Mouse (Mus musculus) left cerebral cortex, adult 9 months (tissue): ENCODE data around the gene Tnfsf13.
A peak's percentile ranks its signal among the peaks of the same experiment; 100 is the strongest.
"Not testable (repeated sequence)": the region's sequence is repeated elsewhere in the genome, so short reads cannot be mapped to it uniquely, and the experiment has no call there.

Experiments used
- DNase-seq, 2 experiments: peaks; one replicate each; pipeline ENCODE4 v3.0.0; 2022; ENCODE audit warnings: low spot score in 2 of 2

The Tnfsf13 gene

DNA sequence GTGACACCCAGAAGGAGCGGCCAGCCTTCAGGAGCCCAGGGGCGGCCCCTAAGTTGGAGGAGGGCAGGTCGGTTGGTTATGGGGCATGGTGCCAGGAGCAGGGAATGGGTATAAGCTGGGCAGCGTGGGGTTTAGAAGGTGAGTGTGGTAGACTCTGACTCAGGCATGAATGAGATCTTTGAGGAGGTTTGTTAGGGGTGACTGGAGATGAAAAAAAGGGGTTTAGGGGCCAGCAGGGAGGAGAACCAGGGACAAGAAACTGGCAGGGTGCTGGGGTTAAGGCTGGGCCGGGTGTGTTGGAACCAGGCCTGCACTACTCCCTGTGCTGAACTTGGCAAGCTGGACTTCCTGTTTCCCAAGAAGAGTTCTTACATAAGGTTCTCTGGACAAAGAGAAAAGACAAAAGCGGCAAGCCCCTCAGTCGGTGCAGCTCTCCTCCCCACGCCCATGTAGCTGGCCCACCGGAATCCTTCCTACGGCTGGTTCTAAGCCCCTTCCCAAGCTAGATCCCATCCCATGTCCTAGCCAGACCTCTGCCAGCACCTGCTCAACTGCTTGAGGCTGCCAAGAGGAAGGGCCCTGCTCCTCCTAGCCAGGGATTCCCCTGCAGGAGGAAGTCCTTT lies at the start of gene Tnfsf13:
Tnfsf13 (minus strand) TSS at position 259 of the 623 bp plus-strand sequence.
- DNase-seq: peak in 1 of 2 experiments; percentile 60

DNA sequence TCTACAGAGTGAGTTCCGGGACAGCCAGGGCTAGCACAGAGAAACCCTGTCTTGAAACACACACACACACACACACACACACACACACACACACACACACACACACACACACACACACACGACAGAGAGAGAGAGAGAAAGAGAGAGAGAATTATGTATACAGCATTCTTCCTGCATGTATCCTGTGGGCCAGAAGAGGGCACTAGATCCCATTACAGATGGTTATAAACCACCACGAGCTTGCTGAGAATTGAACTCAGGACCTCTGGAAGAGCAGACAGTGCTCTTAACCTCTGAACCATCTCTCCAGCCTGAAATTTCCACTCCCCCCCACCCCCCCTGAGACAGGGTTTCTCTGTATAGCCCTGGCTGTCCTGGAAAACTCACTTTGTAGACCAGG lies 45.8 kb upstream of the Tnfsf13 start:
- not testable (repeated sequence) for DNase-seq

DNA sequence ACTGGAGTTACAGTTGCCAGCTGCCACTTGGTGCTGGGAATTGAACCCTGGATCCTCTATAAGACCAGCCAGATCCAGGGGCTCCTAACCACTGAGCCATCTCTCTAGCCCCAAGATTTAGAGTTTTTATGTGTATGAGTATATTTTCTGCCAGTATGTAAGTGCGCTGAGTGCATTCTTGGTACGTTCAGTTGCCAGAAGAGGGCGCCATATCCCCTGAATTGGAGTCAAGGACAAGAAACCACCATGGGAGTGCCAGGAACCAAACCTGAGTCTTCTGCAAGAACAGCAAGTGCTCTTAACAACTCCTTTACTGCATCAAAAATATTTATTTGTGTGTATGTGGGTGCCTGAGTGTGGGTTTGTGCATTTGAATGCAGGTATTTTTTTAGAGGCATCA lies 43.5 kb upstream of the Tnfsf13 start:
- DNase-seq: peak in 1 of 2 experiments; percentile 37

DNA sequence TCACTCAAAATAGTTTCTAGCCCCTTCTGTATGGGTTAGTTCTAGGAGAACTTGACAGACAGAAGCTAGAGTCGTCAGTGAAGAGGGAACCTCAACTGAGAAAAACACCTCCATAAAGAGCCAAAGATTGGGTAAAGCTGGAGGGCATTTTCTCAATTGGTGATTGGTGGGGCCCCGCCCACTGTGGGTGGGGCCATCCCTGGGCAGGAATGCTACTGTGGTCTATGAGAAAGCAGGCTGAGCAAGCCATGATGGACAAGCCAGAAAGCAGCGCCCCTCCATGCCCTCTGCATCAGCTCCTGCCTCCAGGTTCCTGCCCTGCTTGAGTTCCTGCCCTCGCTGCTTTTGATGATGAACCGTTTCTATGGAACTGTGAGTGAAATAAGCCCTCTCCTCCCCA lies 40.4 kb upstream of the Tnfsf13 start:
- no peak for DNase-seq

DNA sequence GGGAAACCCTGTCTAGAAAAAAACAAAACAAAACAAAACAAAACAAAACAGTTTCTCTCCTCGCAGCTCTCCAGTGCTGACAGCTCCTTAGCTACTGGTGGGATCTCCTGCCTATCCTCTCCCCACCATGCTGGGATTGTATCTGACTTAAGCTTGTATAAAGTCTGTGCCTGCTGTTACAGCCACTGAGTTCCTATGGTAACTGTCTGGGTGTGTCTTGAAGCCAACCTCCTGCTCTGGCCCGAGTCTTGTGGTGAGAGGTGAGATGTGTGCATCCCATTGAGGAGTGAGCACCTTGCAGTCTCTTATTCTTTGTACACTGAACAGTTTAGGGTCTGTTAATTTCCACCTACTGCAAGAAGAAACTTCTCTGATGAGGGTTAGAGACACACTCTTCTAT lies 37.5 kb upstream of the Tnfsf13 start:
- DNase-seq: no peak

DNA sequence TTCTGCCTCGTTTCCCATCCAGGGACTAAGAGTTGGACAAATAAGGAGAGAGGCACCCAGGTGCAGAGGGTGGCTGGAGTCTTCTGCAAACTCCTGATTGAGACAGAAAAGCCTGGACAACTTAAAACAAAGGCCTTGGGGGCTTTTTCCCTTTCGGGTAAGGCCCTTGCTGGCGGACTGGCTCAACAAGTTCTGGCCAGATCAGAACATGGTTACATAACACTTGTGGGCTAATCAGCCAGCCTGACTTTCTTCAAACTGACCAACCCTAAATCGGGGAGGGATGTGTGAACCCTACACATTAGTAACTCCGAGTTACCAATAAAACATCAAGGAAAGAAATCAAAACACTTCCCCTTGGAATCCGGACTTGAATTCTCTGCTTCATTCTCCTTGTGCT lies 35.3 kb upstream of the Tnfsf13 start:
- no peak for DNase-seq

DNA sequence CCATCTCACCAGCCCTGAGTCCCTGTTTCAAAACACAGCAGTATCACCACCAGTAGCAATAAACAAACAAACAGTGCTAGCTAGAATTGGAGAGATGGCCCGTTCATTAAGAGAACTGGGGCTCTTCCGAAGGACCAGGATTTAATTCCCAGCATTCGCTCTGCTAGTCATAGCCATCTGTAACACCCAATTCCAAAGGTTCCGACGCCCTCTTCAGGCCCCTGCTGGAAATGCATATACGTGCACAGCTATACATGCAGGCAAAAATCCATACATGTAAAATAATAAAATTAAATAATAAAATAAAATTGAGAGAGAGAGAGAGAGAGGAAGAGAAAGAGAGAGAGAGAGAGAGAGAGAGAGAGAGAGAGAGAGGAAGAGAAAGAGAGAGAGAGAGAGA lies 33.8 kb upstream of the Tnfsf13 start:
- DNase-seq: no peak

DNA sequence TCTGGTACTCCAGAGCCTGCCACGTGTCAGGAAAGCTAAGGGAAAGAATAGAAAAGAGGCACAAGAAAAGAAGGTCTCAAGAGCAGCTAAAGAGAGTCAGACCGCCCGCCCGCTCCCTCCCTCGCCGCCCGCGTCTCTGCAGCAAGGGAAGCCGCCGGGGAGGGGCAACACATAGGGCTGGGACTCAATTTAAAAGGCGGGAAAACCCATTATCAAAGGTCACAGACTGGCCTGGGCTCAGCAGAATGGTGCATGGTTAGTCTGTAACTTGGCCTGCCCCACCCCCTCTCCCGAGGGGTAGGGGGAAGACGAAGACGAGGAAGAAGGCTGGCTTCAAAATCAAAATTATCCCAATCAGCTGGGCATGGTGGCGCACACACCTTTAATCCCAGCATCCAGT lies 33.1 kb upstream of the Tnfsf13 start:
- DNase-seq: no peak

DNA sequence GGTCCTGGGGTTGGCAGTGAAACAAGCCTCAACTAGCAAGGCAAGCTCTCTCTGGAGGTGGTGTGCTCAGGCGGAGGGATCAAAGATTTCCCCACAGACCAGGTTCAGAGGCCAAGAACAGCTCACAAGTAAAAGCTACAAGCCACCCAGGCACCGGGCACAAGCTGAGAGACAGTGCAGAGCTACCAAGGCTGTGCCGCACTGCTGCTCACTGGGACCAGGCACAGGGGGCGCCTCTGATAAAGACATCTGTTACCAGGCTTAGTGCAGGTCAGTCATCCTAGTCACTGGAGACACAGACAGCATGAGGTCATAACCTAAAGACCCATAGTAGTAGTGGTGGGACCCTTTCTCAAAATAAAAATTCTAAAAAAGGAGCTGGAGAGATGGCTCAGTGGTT lies 31.4 kb upstream of the Tnfsf13 start:
- no peak for DNase-seq

DNA sequence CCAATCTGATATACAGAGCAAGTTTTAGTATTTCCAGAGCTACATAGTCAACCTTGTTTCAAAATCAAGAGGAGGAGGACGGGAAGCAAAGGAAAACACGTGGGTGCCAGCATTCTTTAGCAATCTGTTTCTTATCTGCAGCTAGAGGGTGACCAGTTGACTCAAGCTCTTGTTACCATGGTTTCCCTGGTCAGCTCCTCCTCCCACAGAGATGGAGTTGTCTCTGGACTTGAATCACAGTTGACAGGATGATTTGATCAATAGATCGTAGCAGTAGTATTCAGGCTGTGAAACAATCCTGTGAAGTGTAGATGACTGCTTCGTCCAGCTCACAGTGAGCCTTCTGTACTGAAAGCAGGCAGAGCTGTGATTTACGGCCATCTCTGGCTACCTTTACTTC lies 30.3 kb upstream of the Tnfsf13 start:
- DNase-seq: peak in 1 of 2 experiments; percentile 30

DNA sequence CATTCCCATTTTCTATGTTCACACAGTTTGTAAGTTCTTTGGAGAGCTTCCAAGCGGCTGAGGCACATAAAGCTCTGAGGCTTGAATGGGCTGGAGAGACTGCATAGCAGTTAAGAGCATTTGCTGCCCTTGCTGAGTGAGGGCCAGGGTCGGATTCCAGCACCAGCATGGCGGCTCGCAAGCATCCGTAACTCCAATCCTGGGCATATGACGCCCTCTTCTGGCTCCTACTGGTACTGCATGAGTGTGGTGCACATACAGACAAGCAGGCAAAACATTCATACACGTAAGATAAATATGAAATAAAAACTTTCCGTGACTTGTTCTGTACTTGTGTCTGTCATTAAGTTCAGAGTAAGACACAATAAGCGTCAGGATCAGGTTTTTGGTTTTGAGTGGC lies 29.9 kb upstream of the Tnfsf13 start:
- DNase-seq: no peak

DNA sequence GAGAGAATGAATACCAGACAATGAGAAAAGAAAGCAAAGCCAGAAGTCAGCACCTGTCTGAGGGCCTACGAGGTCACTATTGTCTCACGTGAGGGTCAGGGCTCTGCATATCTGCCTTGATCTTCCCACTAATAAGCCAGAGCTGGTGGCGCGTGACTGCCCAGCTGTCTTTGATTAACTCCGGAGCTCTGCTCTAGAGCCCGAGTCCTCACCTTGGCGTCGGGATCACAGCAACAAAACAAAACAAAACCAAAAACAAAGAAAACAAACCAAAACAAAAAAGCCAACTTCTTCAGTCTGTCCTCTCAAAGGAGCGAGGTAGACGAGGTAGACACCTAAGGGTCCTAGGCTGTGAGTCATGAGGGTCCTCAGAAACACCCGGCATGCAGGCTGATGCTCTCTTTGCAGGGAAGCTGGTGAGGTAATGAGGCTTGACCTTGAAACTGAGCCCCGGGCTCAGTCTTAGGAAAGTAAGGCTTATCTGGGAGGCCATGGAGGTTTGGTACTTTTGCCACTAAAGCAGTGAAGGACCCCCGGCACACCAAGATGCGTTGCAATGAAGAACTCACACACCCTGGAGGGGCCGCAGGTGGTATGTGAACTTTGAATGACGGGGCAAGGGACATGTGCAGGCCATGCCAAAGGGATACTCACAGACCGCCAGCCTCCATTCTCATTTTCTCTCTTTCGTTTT lies 29.2 kb upstream of the Tnfsf13 start:
- no peak for DNase-seq

DNA sequence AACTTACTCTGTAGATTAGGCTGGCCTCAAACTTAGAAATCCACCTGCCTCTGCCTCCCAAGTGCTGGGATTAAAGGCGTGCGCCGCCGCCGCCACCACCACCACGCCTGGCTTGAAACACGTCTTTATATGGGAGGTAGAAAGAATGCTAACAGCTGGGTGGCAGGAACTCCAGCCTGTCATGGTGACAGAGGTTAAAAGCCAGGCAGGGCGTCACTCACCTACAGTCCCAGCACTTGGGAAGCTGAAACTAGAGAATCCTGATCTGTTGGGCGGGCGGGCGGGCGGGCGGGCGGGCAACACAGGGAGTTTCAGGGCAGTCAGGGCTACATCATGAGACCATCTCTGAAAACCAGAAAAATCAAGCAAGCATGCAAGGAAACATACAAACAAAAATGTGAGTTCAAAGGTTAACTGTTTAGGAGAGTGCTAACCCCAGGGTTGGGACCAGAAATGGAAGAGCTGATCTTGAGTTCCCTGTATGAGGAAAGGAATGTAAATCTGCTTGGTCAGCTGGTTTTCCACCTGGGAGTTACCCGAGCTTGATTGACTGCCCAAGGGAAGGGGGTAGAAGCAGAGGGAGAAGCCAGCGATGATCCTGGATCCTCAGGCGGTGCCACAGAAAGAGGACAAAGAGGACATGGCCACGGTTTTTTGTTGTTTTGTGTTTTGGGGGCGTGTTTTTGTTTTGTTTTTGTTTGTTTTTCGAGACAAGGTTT lies 27.5 kb upstream of the Tnfsf13 start:
- no peak for DNase-seq

DNA sequence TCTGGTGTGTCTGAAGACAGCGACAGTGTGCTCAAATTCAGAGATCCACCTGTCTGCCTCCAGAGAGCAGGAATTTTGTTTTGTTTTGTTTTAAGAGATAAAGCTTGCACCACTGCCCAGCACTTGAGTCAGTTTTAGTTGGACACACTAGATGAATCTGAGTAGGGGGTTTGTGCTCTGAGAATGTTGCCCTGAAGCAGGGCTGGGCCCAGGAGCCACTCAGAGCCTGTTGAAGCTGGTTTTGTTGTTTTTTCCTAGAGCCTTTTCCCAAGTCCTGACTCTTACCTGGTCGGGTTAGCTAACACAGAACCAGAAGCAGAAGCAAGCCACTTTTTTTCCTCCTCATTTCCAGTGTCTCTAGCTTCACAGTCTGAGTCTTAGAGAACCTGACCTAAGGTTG lies 25.5 kb upstream of the Tnfsf13 start:
- no peak for DNase-seq

DNA sequence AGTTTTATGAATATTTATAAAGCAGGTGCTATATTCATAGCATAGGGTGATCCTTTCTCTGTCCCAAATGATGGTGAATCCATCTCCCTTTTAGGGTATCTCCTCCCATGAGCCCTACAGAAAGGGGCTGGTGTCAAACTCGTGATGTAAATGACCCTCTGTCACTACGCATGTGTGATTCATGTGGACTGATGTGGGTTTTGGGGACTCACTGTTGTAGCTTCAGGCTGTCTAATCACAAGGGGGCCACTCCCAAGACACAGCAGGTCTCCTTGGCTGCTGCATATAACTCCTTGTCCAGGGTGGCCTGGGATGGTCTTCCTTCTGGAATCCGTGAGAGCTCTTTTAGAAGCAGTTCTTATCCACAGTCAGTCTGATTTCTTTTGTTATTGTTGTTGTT lies 24.9 kb upstream of the Tnfsf13 start:
- DNase-seq: no peak

DNA sequence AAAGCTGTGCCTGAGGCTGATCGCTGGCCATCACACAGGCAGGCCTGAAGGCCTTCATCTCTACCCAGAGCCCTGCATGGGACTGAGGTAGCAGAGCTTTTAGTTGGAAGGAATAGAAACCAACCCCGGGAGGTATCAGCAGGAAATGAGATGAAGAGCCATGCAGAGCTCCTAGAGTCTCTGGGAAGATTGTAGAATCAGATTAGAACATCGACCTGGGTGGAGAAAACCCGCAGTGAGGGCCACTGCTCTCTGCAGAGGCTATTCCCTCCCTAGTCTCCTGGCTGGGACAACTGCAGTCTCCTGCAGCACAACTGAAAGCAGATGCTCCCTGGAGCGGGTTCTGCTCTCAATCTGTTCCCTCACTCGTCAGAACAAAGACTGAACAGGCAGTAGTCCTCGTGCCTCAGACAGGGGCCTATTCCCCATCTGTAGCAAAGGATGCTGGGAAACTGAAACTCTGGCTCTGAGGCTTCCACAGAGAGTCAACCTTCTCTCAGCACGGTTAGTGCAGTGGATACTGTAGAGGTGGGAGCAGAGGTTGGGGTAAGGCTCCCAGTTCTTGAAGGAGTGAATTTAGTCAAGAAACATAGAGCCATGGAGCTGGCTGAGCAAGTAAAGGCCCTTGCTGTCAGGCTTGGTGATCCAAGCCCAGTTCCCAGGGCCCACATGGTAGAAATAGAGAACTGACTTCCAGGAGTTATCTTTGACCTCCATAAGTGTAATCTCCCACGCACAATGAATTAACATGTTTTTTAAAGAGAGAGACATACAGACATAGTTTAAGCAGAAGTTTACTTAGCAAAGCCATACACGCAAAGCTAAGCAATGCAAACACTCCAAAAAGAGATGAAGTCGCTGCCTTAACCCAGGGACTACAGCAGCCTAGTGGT lies 24.2 kb upstream of the Tnfsf13 start:
- DNase-seq: no peak

DNA sequence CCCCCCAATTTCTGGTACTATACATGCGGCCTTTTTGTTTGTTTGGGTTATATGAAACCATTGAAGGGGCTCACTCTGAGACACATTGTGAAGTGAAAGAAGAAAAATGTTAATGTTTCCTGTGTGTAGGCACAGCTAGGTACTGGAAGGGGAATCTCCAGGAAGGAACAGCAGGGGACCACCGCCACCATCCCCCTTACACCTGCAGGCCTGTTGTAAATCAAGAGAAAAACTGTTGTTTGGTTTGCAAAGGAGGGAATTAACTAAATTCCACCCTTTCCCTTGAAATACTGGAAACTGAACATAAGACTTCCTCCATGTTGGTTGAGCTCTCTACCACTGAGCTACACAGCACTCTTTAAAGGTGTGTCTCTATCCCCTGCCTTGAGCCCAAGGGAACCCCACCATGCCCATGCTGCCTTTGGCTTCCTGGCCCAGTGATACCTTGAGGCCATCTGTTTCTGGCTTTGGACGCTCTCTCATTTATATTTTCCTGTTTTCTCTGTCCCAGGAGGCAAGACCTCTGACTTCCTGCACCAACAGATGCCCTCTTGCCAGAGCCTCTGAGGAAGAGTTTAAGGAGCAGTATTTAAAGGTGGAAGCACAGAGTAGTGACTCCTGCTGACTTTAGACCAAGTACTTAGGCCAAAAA lies 23.2 kb upstream of the Tnfsf13 start:
- no peak for DNase-seq

DNA sequence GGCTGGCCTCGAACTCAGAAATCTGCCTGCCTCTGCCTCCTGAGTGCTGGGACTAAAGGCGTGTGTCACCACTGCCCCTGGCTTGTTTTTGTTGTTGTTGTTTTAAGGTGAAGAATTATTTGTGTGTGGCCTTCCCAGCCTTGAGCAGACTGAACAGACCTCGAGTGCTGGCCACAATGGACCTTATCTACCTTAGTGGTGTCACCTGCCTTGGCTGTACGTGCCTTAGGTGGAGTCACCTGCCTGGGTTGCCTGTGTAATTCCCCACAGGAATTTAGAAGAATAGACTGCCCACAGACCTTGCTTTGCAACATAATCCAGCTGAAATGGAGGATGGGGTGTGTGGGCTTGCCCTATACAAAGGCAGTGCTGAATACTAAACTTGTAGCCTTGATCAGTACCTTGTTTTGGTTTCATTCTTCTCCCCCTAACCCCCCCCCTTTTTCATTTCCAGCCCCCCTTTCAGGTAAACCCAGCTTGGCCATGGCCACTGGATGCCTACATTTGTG lies 22.3 kb upstream of the Tnfsf13 start:
- DNase-seq: no peak

DNA sequence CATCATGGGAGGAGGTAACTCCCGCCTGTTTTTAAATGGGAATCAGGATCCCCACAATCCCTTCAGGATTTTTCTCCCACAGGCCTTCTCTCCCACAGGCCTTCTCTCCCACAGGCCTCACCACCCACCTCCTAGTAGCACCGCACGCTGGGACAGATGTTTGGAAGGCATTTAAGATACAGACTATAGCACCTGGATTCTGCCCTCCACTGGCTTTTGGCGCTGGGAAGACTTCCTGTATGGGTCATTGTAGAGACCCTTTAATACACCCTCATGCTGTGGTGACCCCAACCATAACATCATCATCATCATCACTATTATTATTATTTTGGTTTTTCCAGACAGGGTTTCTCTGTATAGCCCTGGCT lies 21.9 kb upstream of the Tnfsf13 start:
- DNase-seq: no peak

DNA sequence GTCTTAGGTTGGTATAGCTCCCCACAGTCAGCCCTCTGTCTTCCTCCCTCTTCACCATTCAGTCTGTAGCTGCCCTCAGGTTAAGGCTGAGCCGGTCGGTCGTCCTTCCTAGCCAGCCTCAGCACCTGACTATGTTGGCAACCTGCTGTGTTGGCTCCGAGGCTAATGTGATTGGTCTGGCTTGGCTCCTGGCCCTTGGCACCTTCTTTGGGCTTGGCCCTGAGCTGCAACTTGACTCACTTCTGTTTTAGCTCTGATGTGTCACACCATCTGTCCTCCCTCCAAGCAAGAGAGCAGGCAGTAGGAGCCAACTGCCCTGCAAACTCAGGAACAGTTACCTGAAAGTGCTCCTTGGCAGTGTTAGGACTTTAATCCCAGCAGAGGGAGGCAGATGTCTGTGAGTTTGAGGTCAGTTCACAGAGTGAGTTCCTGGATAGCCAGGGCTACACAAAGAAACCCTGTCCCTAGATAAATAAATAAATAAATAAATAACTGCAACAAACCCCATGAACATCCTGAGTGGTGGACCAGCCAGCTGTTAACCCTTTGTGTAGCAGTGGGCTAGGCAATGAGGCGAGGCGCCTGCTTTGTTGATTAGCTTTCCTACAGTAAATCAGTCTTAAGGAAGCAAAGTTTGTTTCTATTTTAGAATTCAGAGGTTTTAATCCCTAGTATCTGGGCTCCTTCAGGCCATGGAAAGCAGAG lies 21.3 kb upstream of the Tnfsf13 start:
- peak in 1 of 2 experiments; percentile 58 for DNase-seq

DNA sequence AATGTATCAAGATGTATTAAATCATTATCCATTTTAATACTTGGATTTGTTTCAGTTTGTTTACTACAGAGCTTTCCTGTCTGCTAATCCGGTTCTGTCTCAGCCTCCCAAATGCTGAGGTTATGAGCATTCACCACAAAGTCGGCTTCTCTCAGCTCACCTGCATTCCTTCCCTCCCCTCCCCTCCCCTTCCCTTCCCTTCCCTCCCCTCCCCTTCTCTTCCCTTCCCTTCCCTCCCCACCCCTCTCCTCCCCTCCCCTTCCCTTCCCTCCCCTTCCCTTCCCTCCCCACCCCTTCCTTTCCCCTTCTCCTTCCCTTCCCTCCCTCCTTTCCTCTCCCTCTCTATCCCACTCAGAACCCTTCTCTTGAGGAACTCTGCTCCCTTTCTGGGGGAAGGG lies 19.0 kb upstream of the Tnfsf13 start:
- no peak for DNase-seq
